Mouse (Mus musculus) bone marrow, adult 2 months (tissue): ENCODE data around the gene Dnaaf5. TPM values are rescaled to one million over a fixed set of nuclear protein-coding genes. Genes with fewer than 3 reads are reported as not detected.

ENCODE experiments used
- H3K27ac ChIP-seq: fragments of 200-500 bp; 2 replicates; pipeline ENCODE4 v1.5.1; 2012; ENCODE audit warnings: low read depth, mild to moderate bottlenecking, control low read depth, inconsistent platforms, low read length; ENCODE audit not compliant: control insufficient read depth, poor library complexity, insufficient read depth
- H3K4me1 ChIP-seq: fragments of 200-500 bp; 2 replicates; pipeline ENCODE4 v1.6.1; 2011; ENCODE audit warnings: low read length; ENCODE audit not compliant: control insufficient read depth, insufficient read depth
- H3K4me3 ChIP-seq: fragments of 200-500 bp; replicated peaks from 2 replicates; pipeline ENCODE3; 2011; ENCODE audit warnings: mild to moderate bottlenecking, low read depth, low read length, control low read depth; ENCODE audit not compliant: control insufficient read depth
- CTCF ChIP-seq: fragments of 200-500 bp; IDR thresholded peaks from 2 replicates; pipeline ENCODE4 v1.5.1; 2011; ENCODE audit warnings: low read length, control low read depth; ENCODE audit not compliant: control insufficient read depth, insufficient read depth
- POLR2A ChIP-seq: fragments of 200-500 bp; IDR thresholded peaks from 2 replicates; pipeline ENCODE4 v1.6.1; 2011; ENCODE audit warnings: low read depth, mild to moderate bottlenecking, control low read depth, low read length, borderline replicate concordance; ENCODE audit not compliant: control insufficient read depth
- WGBS: fragments of 180-500 bp; shearing (Covaris S2); methylation state at CpG from one replicate; pipeline ENCODE4 v1.1.7; 2018; 5-methylcytosine and 5-hydroxymethylcytosine counted together
- polyA plus RNA-seq: library from polyadenylated mRNA; stranded (reverse); fragments of >200 nt; gene quantifications from 2 replicates; pipeline ENCODE4 v1.2.4, GENCODE M21; 2011; ENCODE audit warnings: low replicate concordance; ENCODE audit not compliant: missing spikeins, insufficient read depth, insufficient read length

Dnaaf5 gene
- polyA plus RNA-seq, 1 experiment: 6.5 TPM

GRCm38 (mm10) chr5:139136341-139136740 is 13.7 kb upstream of the Dnaaf5 start:
- WGBS: 67% methylated on average over 1 of the region's 1 CpGs
- no peak overlapping the region for H3K4me3 ChIP-seq
- no peak for TF ChIP-seq POLR2A
- TF ChIP-seq CTCF: no peak
- H3K4me1 ChIP-seq: no peaks in the 10 kb centered on the region
- H3K27ac ChIP-seq: no peak overlapping the region

GRCm38 (mm10) chr5:139137176-139137575 is 12.8 kb upstream of the Dnaaf5 start:
- Histone ChIP-seq H3K27ac (no peak overlapping the region), H3K4me1 (no peaks in the 10 kb centered on the region), H3K4me3 (no peak overlapping the region)
- no peak for TF ChIP-seq CTCF
- 89% methylated on average over 6 of the region's 6 CpGs for WGBS

GRCm38 (mm10) chr5:139138261-139138925 is 11.6 kb upstream of the Dnaaf5 start:
- Histone ChIP-seq H3K4me1 (no peaks in the 10 kb centered on the region), H3K27ac (no peak overlapping the region), H3K4me3 (no peak overlapping the region)
- TF ChIP-seq CTCF (no peak), POLR2A (no peak)
- WGBS: 55% methylated on average over 12 of the region's 12 CpGs

GRCm38 (mm10) chr5:139138926-139139472 is 11.0 kb upstream of the Dnaaf5 start:
- H3K4me3 ChIP-seq: no peak overlapping the region
- TF ChIP-seq POLR2A: no peak
- TF ChIP-seq CTCF: no peak
- H3K27ac ChIP-seq: no peak overlapping the region
- H3K4me1 ChIP-seq: no peaks in the 10 kb centered on the region
- WGBS: 77% methylated on average over 8 of the region's 8 CpGs

GRCm38 (mm10) chr5:139140589-139140988 is 9.4 kb upstream of the Dnaaf5 start:
- Histone ChIP-seq H3K4me1 (no peaks in the 10 kb centered on the region), H3K27ac (no peak overlapping the region), H3K4me3 (no peak overlapping the region)
- TF ChIP-seq POLR2A (no peak), CTCF (no peak)
- WGBS: 79% methylated on average over 9 of the region's 9 CpGs

GRCm38 (mm10) chr5:139141326-139141725 is 8.7 kb upstream of the Dnaaf5 start:
- H3K4me1 ChIP-seq: no peaks in the 10 kb centered on the region
- H3K4me3 ChIP-seq: no peak overlapping the region
- 84% methylated on average over 5 of the region's 5 CpGs for WGBS
- H3K27ac ChIP-seq: no peak overlapping the region
- TF ChIP-seq CTCF (no peak), POLR2A (no peak)

- H3K4me1 ChIP-seq: no peaks in the 10 kb centered on the region; the same call in 1 of the 2 replicates
- no peak overlapping the region for H3K27ac ChIP-seq
- no peak overlapping the region for H3K4me3 ChIP-seq
- TF ChIP-seq POLR2A: no peak
- TF ChIP-seq CTCF: no peak
- WGBS: 83% methylated on average over 3 of the region's 3 CpGs
These were observed 6.1 kb upstream of the Dnaaf5 start for GRCm38 (mm10) chr5:139143890-139144289.

GRCm38 (mm10) chr5:139145726-139146125 is 4.3 kb upstream of the Dnaaf5 start:
- Histone ChIP-seq H3K27ac (no peak overlapping the region), H3K4me3 (no peak overlapping the region), H3K4me1 (peaks cover 3% of the 10 kb centered on the region; the same call in 1 of the 2 replicates)
- WGBS: 90% methylated on average over 4 of the region's 4 CpGs
- TF ChIP-seq POLR2A (no peak), CTCF (no peak)

- 82% methylated on average over 11 of the region's 11 CpGs for WGBS
- peaks cover 3% of the 10 kb centered on the region; the same call in 1 of the 2 replicates for H3K4me1 ChIP-seq
- no peak overlapping the region for H3K4me3 ChIP-seq
- TF ChIP-seq POLR2A: no peak
- no peak for TF ChIP-seq CTCF
- H3K27ac ChIP-seq: no peak overlapping the region
These were observed 3.4 kb upstream of the Dnaaf5 start for GRCm38 (mm10) chr5:139146476-139147075.
